Mouse (Mus musculus) gastrocnemius, postnatal 10 days (tissue): Measurements from ENCODE around the gene AU021092. TPM values are rescaled to one million over a fixed set of nuclear protein-coding genes. Genes with fewer than 3 reads are reported as not detected.
"Not testable (repeated sequence)": the region's sequence is repeated elsewhere in the genome, so short reads cannot be mapped to it uniquely, and the experiment has no call there.

Experiments
- DNase-seq: peaks from one replicate; pipeline ENCODE4 v3.0.0; 2021; ENCODE audit warnings: mixed read lengths
- long read RNA-seq, 2 experiments: library from polyadenylated mRNA; stranded (forward); transcript quantifications; one replicate each; pipeline ENCODE4 v2.0.0; 2021
- total RNA-seq, 2 experiments: library from RNA; stranded (reverse); gene quantifications; 2 replicates each; pipeline ENCODE4 v1.2.3; 2021

Gene AU021092
- 1 to 10 TPM; 6.1 to 6.2 TPM for total RNA-seq
- long read RNA-seq, experiment 1, partial matches to known transcripts, result 0 of 2 reads
- long read RNA-seq, experiment 1, other reads (novel, unspliced or antisense), result 0 of 2 reads
- long read RNA-seq, experiment 2, partial matches to known transcripts, result 0 of 3 reads
- long read RNA-seq, experiment 2, other reads (novel, unspliced or antisense), result 0 of 3 reads

- no peak for DNase-seq
Measured at GRCm38 (mm10) chr16:5222140-5222539, at the start of gene AU021092. TSS of gene AU021092 (minus strand) at chr16:5222299.

DNA sequence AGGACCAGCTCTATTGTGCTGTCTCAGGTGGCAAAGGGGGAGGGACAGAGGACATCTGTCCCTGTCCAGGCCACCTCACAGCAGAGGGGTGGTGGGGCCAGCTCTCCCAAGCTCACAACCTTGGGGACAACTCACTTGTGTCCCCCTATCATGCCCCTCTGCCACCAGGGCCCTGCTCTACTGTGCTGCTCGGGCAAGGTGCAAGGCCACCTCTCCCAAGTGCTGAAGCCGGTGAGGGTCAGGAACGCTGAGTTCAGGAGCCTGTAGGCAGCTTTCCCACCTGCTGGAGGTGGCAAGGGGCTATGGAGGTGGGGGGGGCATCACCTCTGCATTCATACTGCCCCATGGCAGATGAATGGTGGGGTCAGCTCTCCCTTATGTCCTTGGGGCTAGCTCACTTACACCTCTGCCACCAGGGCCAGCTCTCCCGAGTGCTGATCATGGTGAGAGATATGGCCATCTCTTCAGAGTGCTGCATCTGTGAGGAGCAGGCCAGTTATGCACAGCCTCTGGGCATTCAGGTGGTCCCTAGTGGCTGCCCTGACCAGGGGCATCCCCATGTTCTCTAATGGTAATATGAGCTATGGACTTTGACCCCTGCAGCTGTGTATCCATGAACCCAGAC is 49.4 kb upstream of the AU021092 start:
- DNase-seq, result no peak

DNA sequence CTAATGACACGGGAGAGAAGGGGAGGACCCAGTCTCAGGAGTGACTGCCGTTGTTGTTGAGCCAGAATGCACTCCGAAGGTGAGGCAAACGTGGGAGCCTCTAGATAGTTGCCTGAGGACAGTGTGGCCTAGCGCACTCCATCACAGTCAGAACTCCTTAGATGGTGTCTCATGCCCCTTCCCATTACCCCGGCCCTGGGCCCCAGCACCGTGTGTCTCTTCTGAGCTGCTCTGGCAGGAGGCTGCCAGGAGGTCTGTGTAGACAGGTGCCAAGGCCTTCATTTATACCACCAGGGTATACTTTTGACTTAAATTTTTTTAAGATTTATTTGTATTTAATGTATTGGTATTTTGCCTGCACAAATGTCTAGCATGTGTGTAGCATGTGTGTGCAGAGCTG is 41.8 kb upstream of the AU021092 start:
- no peak for DNase-seq

DNA sequence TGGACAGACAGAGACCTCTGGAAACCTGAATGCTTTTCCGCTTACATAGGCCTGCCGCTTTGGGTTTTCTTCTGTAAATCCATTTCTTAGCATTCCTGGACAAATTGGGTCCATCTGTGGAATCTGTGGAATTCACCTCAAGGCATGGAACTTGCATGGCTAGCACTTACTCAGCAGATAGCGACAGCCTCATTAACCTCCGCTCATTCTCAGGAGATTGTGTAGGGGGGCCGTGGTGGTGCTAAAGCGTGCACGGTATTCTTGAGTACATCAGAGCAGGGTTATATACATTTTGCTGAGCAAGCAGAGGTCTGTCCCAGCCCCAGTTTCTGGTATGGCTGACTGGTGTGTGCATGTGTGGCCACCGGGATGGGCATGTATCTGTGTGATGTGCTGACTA is 41.1 kb upstream of the AU021092 start:
- DNase-seq, result no peak

GRCm38 (mm10) chr16:5255779-5256496 is 33.8 kb upstream of the AU021092 start, which contains the start of gene Eef2kmt:
TSS of gene Eef2kmt (minus strand) at chr16:5255983.
- peak; percentile 97 for DNase-seq

- no peak for DNase-seq
Measured at GRCm38 (mm10) chr16:5255081-5255740, 33.1 kb upstream of the AU021092 start.

DNA sequence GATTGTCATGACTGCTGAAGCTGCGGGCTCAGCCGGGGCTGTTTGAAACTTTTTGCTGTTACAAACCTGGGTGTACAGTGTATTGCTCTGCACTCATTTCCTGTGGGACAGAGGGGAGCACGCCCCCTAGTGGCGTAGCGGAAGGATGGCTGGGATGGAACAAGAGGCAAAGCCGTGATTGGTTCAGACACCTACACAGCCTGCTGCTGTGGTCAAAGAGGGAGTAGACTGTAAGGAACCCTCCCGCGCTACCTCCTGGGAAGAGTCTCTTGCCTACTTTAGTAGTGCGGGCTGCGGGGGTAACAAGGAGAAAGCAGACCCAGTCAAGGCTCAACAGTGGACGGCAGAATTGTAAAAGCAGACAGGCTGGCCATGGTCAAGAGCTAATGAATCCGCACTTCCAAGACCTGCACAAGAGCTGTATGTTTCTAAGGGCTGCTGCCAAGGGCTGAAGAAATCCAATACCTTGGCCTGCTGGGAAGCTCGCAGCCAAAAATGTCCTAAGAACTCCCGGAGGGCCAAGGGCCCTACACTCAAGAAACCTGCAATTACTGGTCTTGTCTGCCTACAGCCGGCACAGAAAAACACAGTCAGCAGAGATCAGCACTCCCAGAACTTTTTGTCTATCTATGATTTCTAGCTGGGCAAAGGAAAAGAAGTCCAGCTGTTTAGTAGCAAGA is 32.4 kb upstream of the AU021092 start:
- peak; percentile 78 for DNase-seq

GRCm38 (mm10) chr16:5252260-5252659 is 30.2 kb upstream of the AU021092 start:
- no peak for DNase-seq

DNA sequence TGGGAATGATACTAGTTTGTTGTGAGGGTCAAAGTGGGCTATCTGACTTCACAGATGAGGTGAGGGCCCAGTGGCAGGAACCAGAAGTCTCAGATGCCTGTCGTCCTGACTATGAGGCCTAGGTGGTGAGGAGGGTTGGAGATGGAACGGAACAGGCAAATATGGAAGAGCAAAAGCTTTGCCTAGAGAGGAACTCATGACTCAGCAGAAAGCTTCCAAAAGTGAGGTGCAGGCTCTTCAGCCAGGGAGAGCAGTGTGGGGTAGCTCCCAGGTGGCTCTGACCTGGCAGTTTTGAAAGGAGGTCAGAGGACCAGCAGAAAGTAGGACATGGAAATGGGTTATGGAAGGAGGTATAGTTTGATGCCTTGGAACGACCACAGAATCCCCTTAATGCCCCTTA is 28.8 kb upstream of the AU021092 start:
- DNase-seq, result no peak

- DNase-seq, result peak; percentile 66
Measured at GRCm38 (mm10) chr16:5244411-5244810, 22.3 kb upstream of the AU021092 start.

GRCm38 (mm10) chr16:5242882-5243281 is 20.8 kb upstream of the AU021092 start:
- DNase-seq, result no peak

GRCm38 (mm10) chr16:5242355-5242754 is 20.3 kb upstream of the AU021092 start:
- no peak for DNase-seq

- DNase-seq, result peak; percentile 96
Measured at GRCm38 (mm10) chr16:5233418-5234313, 11.6 kb upstream of the AU021092 start, which contains the start of gene Alg1. TSS of gene Alg1 (plus strand) at chr16:5233621.

GRCm38 (mm10) chr16:5232982-5233381 is 10.9 kb upstream of the AU021092 start:
- no peak for DNase-seq

- not testable (repeated sequence) for DNase-seq
Measured at GRCm38 (mm10) chr16:5228103-5228502, 6.0 kb upstream of the AU021092 start.

DNA sequence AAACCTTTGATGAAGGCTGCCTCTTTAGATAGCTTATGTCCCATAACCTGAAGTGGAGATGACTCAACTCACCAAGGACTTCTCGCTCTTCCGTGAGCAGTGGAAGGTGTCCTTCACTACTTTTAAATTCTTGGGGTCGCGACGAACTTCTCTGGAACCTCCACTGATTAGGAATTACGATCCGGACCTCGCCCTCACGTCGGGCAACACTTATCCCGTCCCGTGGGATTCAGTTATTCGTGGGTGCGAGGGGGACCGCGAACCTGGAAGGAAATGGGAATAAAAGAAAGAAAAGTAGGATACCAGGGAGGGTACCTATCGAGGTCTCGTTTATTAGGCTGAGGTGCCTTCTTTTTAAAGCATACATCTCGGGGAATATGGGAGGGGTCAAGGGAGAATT is 5.4 kb upstream of the AU021092 start:
- DNase-seq, result not testable (repeated sequence)

- not testable (repeated sequence) for DNase-seq
Measured at GRCm38 (mm10) chr16:5226534-5226933, 4.4 kb upstream of the AU021092 start.

DNA sequence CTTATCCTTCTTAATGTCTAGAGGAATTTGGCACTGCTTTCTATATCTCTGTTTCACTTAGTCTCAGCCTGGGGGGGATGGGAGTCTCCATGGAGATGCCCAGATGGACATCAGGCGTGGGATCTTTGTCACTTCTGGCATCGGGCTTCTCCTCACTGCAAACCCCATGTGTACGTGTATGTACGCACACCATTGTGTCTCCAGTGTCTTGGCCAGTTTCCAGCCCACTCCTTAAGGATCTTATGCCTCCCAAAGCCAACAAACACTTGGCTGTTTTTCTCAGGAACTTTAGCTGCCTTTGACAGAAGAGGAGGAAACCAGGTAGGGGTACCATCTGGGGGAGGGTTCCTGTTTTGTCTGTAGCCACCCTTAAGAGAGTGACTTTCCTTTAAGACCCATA is 696 bp downstream of the AU021092 start:
- DNase-seq, result no peak

- DNase-seq, result no peak
Measured at GRCm38 (mm10) chr16:5217341-5218133, 4.6 kb downstream of the AU021092 start.

DNA sequence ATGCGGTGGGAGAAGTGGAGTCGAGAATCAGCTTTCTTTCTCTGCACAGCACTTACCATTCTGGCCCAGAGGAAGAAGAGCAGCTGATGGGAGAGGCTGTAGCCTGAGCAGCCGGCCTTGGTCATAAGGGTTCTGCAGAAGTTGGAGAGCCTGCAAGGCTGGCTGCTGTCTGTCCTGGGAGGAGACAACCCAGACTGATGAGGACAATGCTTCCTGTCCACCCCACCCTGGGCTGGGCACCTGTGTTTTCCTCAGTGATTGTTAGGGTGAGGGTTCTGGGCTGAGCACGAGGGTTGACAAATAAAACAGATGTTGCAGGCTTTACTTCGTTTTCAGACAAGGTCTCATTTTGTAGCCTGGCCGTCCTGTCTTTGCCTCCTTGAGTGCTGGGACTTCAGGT is 5.4 kb downstream of the AU021092 start:
- no peak for DNase-seq
